Mouse (Mus musculus): ENCODE results near the gene Zbtb48. TPM values are rescaled to one million over a fixed set of nuclear protein-coding genes. Genes with fewer than 3 reads are reported as not detected.

Gene Zbtb48
- 22.1 and 23.9 TPM in 2 replicates for polyA plus RNA-seq (2015; fragmentation: Nextera tagmentation; extraction: Ambion mirVana)

- H3K36me3 ChIP-seq (replicated peaks) = 0 out of 2 replicates have a peak, but pooled peaks cover 9% of the 10 kb centered on the region
- peak within 1 kb of the TSS; percentile 80 for H3K4me2 ChIP-seq
- H3K27ac ChIP-seq = peak within 1 kb of the TSS; percentile 76
- H3K27me3 ChIP-seq (replicated peaks) = 0 out of 2 replicates have a peak, but pooled peaks cover 4% of the 10 kb centered on the region
- peaks cover 57% of the 10 kb centered on the region for H3K4me1 ChIP-seq
- ATAC-seq (replicated peaks) = peak; percentile 98
- under 1% methylated on average over 34 of the region's 35 CpGs for WGBS
- H3K4me3 ChIP-seq = peak within 1 kb of the TSS; percentile 70
- H3K9me3 ChIP-seq = no peaks in the 10 kb centered on the region
- H3K9ac ChIP-seq = peak within 1 kb of the TSS; percentile 72
Measured at GRCm38 (mm10) chr4:152027524-152027923, at the start of gene Zbtb48. TSS of gene Zbtb48 (minus strand) at chr4:152027671.

GRCm38 (mm10) chr4:152077191-152077590, 49.7 kb upstream of the Zbtb48 start:
- H3K4me1 ChIP-seq = peaks cover 7% of the 10 kb centered on the region
- no peaks in the 10 kb centered on the region for H3K36me3 ChIP-seq (replicated peaks)
- H3K27ac ChIP-seq = no peak overlapping the region
- H3K9me3 ChIP-seq = no peaks in the 10 kb centered on the region
- no peak overlapping the region for H3K4me2 ChIP-seq
- H3K9ac ChIP-seq = no peak overlapping the region
- no peak for ATAC-seq (replicated peaks)
- no peak overlapping the region for H3K4me3 ChIP-seq
- 87% methylated on average over 9 of the region's 9 CpGs for WGBS
- no peaks in the 10 kb centered on the region; the same call in 1 of the 2 replicates for H3K27me3 ChIP-seq (replicated peaks)

GRCm38 (mm10) chr4:152074548-152074947, 47.1 kb upstream of the Zbtb48 start:
- WGBS = 83% methylated on average over 9 of the region's 9 CpGs
- no peaks in the 10 kb centered on the region for H3K36me3 ChIP-seq (replicated peaks)
- H3K4me2 ChIP-seq = no peak overlapping the region

GRCm38 (mm10) chr4:152073715-152074114, 46.2 kb upstream of the Zbtb48 start:
- Histone ChIP-seq H3K4me1 (peaks cover 8% of the 10 kb centered on the region), H3K4me3 (no peak overlapping the region), H3K36me3 (replicated peaks) (no peaks in the 10 kb centered on the region), H3K9ac (no peak overlapping the region), H3K9me3 (no peaks in the 10 kb centered on the region), H3K4me2 (no peak overlapping the region), H3K27me3 (replicated peaks) (no peaks in the 10 kb centered on the region; the same call in 1 of the 2 replicates), H3K27ac (no peak overlapping the region)
- WGBS = 85% methylated on average over 6 of the region's 6 CpGs
- no peak for ATAC-seq (replicated peaks)

More at GRCm38 (mm10) chr4:152074548-152074947, 47.1 kb upstream of the Zbtb48 start:
- Histone ChIP-seq H3K4me3 (no peak overlapping the region), H3K27ac (no peak overlapping the region), H3K9me3 (no peaks in the 10 kb centered on the region), H3K4me1 (peaks cover 8% of the 10 kb centered on the region), H3K27me3 (replicated peaks) (no peaks in the 10 kb centered on the region; the same call in 1 of the 2 replicates), H3K9ac (no peak overlapping the region)
- no peak for ATAC-seq (replicated peaks)

- H3K36me3 ChIP-seq (replicated peaks) = no peaks in the 10 kb centered on the region
- no peak overlapping the region for H3K9ac ChIP-seq
- H3K27ac ChIP-seq = no peak overlapping the region
- H3K9me3 ChIP-seq = no peaks in the 10 kb centered on the region
- H3K4me2 ChIP-seq = no peak overlapping the region
- ATAC-seq (replicated peaks) = no peak
- H3K4me1 ChIP-seq = peaks cover 8% of the 10 kb centered on the region
- 53% methylated on average over 10 of the region's 10 CpGs for WGBS
- no peak overlapping the region for H3K4me3 ChIP-seq
- H3K27me3 ChIP-seq (replicated peaks) = no peaks in the 10 kb centered on the region; the same call in 1 of the 2 replicates
Measured at GRCm38 (mm10) chr4:152072655-152073054, 45.2 kb upstream of the Zbtb48 start.

GRCm38 (mm10) chr4:152072121-152072601, 44.7 kb upstream of the Zbtb48 start, which contains the start of gene Plekhg5:
TSS of gene Plekhg5 (plus strand) at chr4:152072498.
- Histone ChIP-seq H3K4me1 (peaks cover 8% of the 10 kb centered on the region), H3K9me3 (no peaks in the 10 kb centered on the region), H3K4me2 (no peak within 1 kb of the TSS), H3K27ac (no peak within 1 kb of the TSS), H3K27me3 (replicated peaks) (no peaks in the 10 kb centered on the region; the same call in 1 of the 2 replicates), H3K9ac (no peak within 1 kb of the TSS), H3K36me3 (replicated peaks) (no peaks in the 10 kb centered on the region), H3K4me3 (no peak within 1 kb of the TSS)
- 59% methylated on average over 10 of the region's 10 CpGs for WGBS
- no peak for ATAC-seq (replicated peaks)

GRCm38 (mm10) chr4:152070494-152071396, 43.3 kb upstream of the Zbtb48 start:
- no peaks in the 10 kb centered on the region for H3K36me3 ChIP-seq (replicated peaks)
- H3K4me2 ChIP-seq = no peak overlapping the region
- WGBS = 70% methylated on average over 11 of the region's 11 CpGs
- no peak for ATAC-seq (replicated peaks)
- no peaks in the 10 kb centered on the region for H3K9me3 ChIP-seq
- H3K9ac ChIP-seq = no peak overlapping the region
- no peaks in the 10 kb centered on the region for H3K27me3 ChIP-seq (replicated peaks)
- no peak overlapping the region for H3K27ac ChIP-seq
- H3K4me3 ChIP-seq = no peak overlapping the region
- peaks cover 8% of the 10 kb centered on the region for H3K4me1 ChIP-seq

GRCm38 (mm10) chr4:152069245-152069644, 41.8 kb upstream of the Zbtb48 start:
- Histone ChIP-seq H3K27ac (no peak overlapping the region), H3K27me3 (replicated peaks) (no peaks in the 10 kb centered on the region), H3K4me1 (peaks cover 8% of the 10 kb centered on the region), H3K4me3 (no peak overlapping the region), H3K9me3 (no peaks in the 10 kb centered on the region), H3K4me2 (no peak overlapping the region), H3K36me3 (replicated peaks) (no peaks in the 10 kb centered on the region), H3K9ac (no peak overlapping the region)
- no peak for ATAC-seq (replicated peaks)
- WGBS = 91% methylated on average over 3 of the region's 3 CpGs

- Histone ChIP-seq H3K4me2 (no peak overlapping the region), H3K4me1 (peaks cover 8% of the 10 kb centered on the region), H3K9ac (no peak overlapping the region), H3K4me3 (no peak overlapping the region), H3K36me3 (replicated peaks) (no peaks in the 10 kb centered on the region), H3K9me3 (no peaks in the 10 kb centered on the region), H3K27me3 (replicated peaks) (no peaks in the 10 kb centered on the region), H3K27ac (no peak overlapping the region)
- ATAC-seq (replicated peaks) = no peak
- WGBS = 69% methylated on average over 6 of the region's 6 CpGs
Measured at GRCm38 (mm10) chr4:152068166-152068724, 40.8 kb upstream of the Zbtb48 start.

- H3K4me2 ChIP-seq = no peak overlapping the region
- no peaks in the 10 kb centered on the region for H3K27me3 ChIP-seq (replicated peaks)
- H3K4me1 ChIP-seq = peaks cover 3% of the 10 kb centered on the region
- H3K9ac ChIP-seq = no peak overlapping the region
- no peaks in the 10 kb centered on the region for H3K36me3 ChIP-seq (replicated peaks)
- no peaks in the 10 kb centered on the region for H3K9me3 ChIP-seq
- no peak overlapping the region for H3K27ac ChIP-seq
- no peak for ATAC-seq (replicated peaks)
- H3K4me3 ChIP-seq = no peak overlapping the region
Measured at GRCm38 (mm10) chr4:152067280-152067679, 39.8 kb upstream of the Zbtb48 start.

- WGBS = 82% methylated on average over 9 of the region's 9 CpGs
- no peak for ATAC-seq (replicated peaks)
Measured at GRCm38 (mm10) chr4:152062390-152063110, 35.1 kb upstream of the Zbtb48 start.

GRCm38 (mm10) chr4:152044609-152045008, 17.1 kb upstream of the Zbtb48 start:
- ATAC-seq (replicated peaks) = no peak
- Histone ChIP-seq H3K36me3 (replicated peaks) (peaks cover 61% of the 10 kb centered on the region; the same call in 1 of the 2 replicates), H3K27me3 (replicated peaks) (no peaks in the 10 kb centered on the region), H3K4me3 (no peak overlapping the region), H3K4me1 (peaks cover 15% of the 10 kb centered on the region), H3K4me2 (no peak overlapping the region), H3K9me3 (no peaks in the 10 kb centered on the region), H3K9ac (no peak overlapping the region), H3K27ac (no peak overlapping the region)
- WGBS = 83% methylated on average over 6 of the region's 6 CpGs

More at GRCm38 (mm10) chr4:152062390-152063110, 35.1 kb upstream of the Zbtb48 start:
- Histone ChIP-seq H3K9me3 (no peaks in the 10 kb centered on the region), H3K36me3 (replicated peaks) (peaks cover 25% of the 10 kb centered on the region; the same call in 1 of the 2 replicates), H3K9ac (no peak overlapping the region), H3K4me2 (no peak overlapping the region), H3K27me3 (replicated peaks) (no peaks in the 10 kb centered on the region), H3K4me3 (no peak overlapping the region), H3K4me1 (no peaks in the 10 kb centered on the region), H3K27ac (no peak overlapping the region)

Measured in midbrain, embryonic 15.5 days (tissue).